Mouse (Mus musculus) urinary bladder, postnatal 14 days (tissue): ENCODE measurements at regions not wholly inside any gene's neighbourhood (a gene's known extent, or its start where the extent isn't known, plus 50 kb on each side); places are given as distances from the start of the nearest gene placed in this dataset.

ENCODE experiments used
- DNase-seq: peaks from one replicate; pipeline ENCODE4 v3.0.0; 2021; ENCODE audit warnings: low spot score

- DNase-seq = no peak
Measured at GRCm38 (mm10) chr8:92212786-92213535, 144.5 kb upstream of the Irx5 start.

- DNase-seq = no peak
Measured at GRCm38 (mm10) chr8:92209081-92209480, 148.3 kb upstream of the Irx5 start.

- no peak for DNase-seq
Measured at GRCm38 (mm10) chr8:92195635-92196034, 161.8 kb upstream of the Irx5 start.

- DNase-seq = no peak
Measured at GRCm38 (mm10) chr8:92194065-92194464, 163.4 kb upstream of the Irx5 start.

GRCm38 (mm10) chr8:92190261-92191025 is 167.0 kb upstream of the Irx5 start:
- no peak for DNase-seq

GRCm38 (mm10) chr8:92183331-92183730 is 174.1 kb upstream of the Irx5 start:
- no peak for DNase-seq

GRCm38 (mm10) chr8:92180651-92181050 is 176.8 kb upstream of the Irx5 start:
- DNase-seq = no peak

GRCm38 (mm10) chr8:92179327-92179726 is 178.1 kb upstream of the Irx5 start:
- DNase-seq = no peak

GRCm38 (mm10) chr8:92176101-92176500 is 181.3 kb upstream of the Irx5 start:
- no peak for DNase-seq

- DNase-seq = no peak
Measured at GRCm38 (mm10) chr8:92174106-92174505, 183.3 kb upstream of the Irx5 start.

- no peak for DNase-seq
Measured at GRCm38 (mm10) chr8:92171578-92171977, 185.8 kb upstream of the Irx5 start.

GRCm38 (mm10) chr8:92167340-92167783 is 190.1 kb upstream of the Irx5 start:
- no peak for DNase-seq

GRCm38 (mm10) chr8:92165306-92165705 is 192.1 kb upstream of the Irx5 start:
- DNase-seq = no peak

GRCm38 (mm10) chr8:92164496-92164895 is 192.9 kb upstream of the Irx5 start:
- DNase-seq = no peak

- DNase-seq = no peak
Measured at GRCm38 (mm10) chr8:92161002-92161401, 196.4 kb upstream of the Irx5 start.

- no peak for DNase-seq
Measured at GRCm38 (mm10) chr8:92158219-92158618, 199.2 kb upstream of the Irx5 start.

GRCm38 (mm10) chr8:92152478-92152877 is 204.9 kb upstream of the Irx5 start:
- DNase-seq = no peak

GRCm38 (mm10) chr8:92147672-92148071 is 209.8 kb upstream of the Irx5 start:
- DNase-seq = no peak

GRCm38 (mm10) chr8:92137091-92137882 is 220.1 kb upstream of the Irx5 start:
- no peak for DNase-seq

GRCm38 (mm10) chr8:92136413-92136812 is 221.0 kb upstream of the Irx5 start:
- no peak for DNase-seq

GRCm38 (mm10) chr8:92134434-92134833 is 223.0 kb upstream of the Irx5 start:
- no peak for DNase-seq
